Mouse (Mus musculus) embryonic stem cell, embryonic (primary cell): ENCODE measurements around the gene Fgr.

Source experiments
- CTCF ChIA-PET, 4 experiments: fragments of 300-600 bp in 2 of 4; fragments of 350-600 bp in 2 of 4; sonication (Branson Sonifier 250); formaldehyde crosslinking; loops; one replicate each; lab custom pipeline; 2022; ENCODE audit warnings: inconsistent platforms in 2 of 4; lab: Charles Lee
- POLR2A ChIA-PET, 4 experiments: fragments of 300-600 bp in 2 of 4; fragments of 350-600 bp in 2 of 4; sonication (Branson Sonifier 250); formaldehyde crosslinking; loops; one replicate each; lab custom pipeline; 2022; ENCODE audit warnings: antibody characterized with exemption in 4 of 4, inconsistent platforms in 1 of 4; lab: Charles Lee

The Fgr gene

DNA sequence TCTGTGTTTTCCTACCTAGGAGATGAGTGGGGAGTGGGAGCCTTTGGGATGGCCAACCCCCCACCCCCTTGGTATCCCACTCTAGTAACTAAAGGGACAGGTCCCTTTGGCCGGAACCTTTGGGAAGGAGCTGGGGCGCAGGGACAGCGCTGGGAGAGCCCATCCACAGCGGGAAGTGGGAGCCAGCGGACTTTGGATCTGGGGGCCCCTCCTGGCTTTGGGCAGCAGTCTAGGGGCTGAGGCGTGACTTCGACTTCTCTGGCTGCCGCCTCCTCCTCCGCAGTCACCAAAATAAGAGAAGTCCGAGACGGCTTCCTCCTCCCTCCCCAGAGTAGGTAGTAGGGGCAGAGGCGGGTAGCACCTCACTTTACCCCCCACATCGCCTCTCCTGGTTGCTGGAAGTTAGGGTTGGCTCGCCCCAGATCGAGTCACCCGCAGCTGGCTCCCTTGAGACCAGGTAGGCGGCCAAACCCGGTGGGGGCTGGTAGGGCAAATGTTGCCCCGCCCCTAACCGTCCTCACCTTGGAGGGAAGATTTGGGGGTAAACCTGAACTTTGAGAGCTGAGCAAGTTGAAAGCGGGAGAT, at the start of gene Fgr:
Fgr (plus strand) TSS at position 282 of the 585 bp plus-strand sequence.
- POLR2A ChIA-PET, result interaction anchor here in 3 of 4 experiments (0.6 to 3.9 kb wide), 18 partner anchors 9 to 379 kb away, joined by 3 to 20 read pairs (median 4); partner anchors contain the start of genes Ppp1r8 (in 1 of the 3) and Wdtc1 (in 1 of the 3)
- CTCF ChIA-PET, result interaction anchor here (0.5 to 1.5 kb wide), 7 partner anchors 10 to 319 kb away, joined by 3 to 7 read pairs (median 3); no protein-coding TSS in a partner anchor

GRCm38 (mm10) chr4:132926520-132926919, 47.4 kb upstream of the Fgr start:
- POLR2A ChIA-PET, result interaction anchor here in 3 of 4 experiments (0.5 to 2.0 kb wide), 11 partner anchors 8 to 516 kb away, joined by 3 to 5 read pairs (median 3); no protein-coding TSS in a partner anchor
- CTCF ChIA-PET, result interaction anchor here in 2 of 4 experiments (0.6 to 0.8 kb wide), 4 partner anchors 60 to 468 kb away, joined by 3 to 9 read pairs (median 5); no protein-coding TSS in a partner anchor

- CTCF ChIA-PET, result interaction anchor here in 3 of 4 experiments (0.5 to 2.8 kb wide), 14 partner anchors 9 to 376 kb away, joined by 3 to 18 read pairs (median 4); no protein-coding TSS in a partner anchor
- POLR2A ChIA-PET, result interaction anchor here in 2 of 4 experiments (0.6 to 1.6 kb wide), 12 partner anchors 9 to 279 kb away, joined by 3 to 5 read pairs (median 4); partner anchors contain the start of gene Ppp1r8 (in 2 of the 2)
These were observed 43.1 kb upstream of the Fgr start for GRCm38 (mm10) chr4:132930784-132931183.

DNA sequence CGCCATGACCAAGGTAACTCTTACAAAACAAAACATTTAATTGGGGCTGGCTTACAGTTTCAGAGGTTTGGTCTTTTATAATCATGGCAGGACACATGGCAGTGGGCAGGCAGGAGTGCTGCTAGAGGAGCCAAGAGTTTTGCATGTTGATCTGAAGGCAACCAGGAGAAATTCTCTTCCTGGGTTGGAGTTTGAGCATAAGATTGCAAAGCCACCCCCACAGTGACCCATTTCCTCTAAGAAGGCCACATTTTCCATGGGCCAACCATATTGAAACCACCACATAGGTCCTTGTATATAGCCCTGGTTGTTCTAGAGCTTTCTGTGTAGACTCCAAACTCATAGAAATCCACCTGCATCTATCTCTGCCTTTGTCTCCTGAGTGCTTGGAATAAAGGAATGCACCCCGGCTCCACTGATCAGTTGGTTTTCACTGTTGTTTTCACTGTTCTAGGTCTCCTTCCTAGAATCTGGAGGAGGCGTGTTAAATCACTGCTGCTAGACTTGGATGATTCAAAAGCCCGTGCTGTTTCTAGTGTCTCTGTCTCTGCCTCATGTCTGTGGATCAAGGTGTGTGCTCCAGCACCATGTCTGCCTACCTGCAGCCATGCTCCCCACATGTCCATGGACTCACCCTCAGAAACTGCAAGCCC, 41.0 kb upstream of the Fgr start:
- CTCF ChIA-PET, result interaction anchor here in 2 of 4 experiments (0.6 to 2.1 kb wide), 3 partner anchors 13 to 74 kb away, joined by 3 to 7 read pairs (median 3); no protein-coding TSS in a partner anchor
- POLR2A ChIA-PET, result interaction anchor here in 3 of 4 experiments (0.5 to 1.2 kb wide), 4 partner anchors 49 to 369 kb away, joined by 3 to 6 read pairs (median 4); partner anchors contain the start of gene Stx12 (in 2 of the 3)

- POLR2A ChIA-PET, result interaction anchor here in 3 of 4 experiments (0.7 to 2.3 kb wide), 7 partner anchors 11 to 278 kb away, joined by 3 to 8 read pairs (median 4); partner anchors contain the start of genes Fam76a (in 2 of the 3) and Ppp1r8 (in 1 of the 3)
These were observed 39.3 kb upstream of the Fgr start for GRCm38 (mm10) chr4:132934639-132935038.

GRCm38 (mm10) chr4:132938181-132938941, 35.5 kb upstream of the Fgr start:
- CTCF ChIA-PET, result interaction anchor here (0.6 to 3.5 kb wide), 12 partner anchors 8 to 303 kb away, joined by 3 to 12 read pairs (median 3); no protein-coding TSS in a partner anchor
- POLR2A ChIA-PET, result interaction anchor here in 3 of 4 experiments (0.7 to 2.1 kb wide), 14 partner anchors 8 to 270 kb away, joined by 3 to 7 read pairs (median 4); partner anchors contain the start of gene Fam76a (in 2 of the 3)

More at GRCm38 (mm10) chr4:132934639-132935038, 39.3 kb upstream of the Fgr start:
- CTCF ChIA-PET, result interaction anchor here (0.5 to 2.3 kb wide), 9 partner anchors 11 to 405 kb away, joined by 3 to 7 read pairs (median 3); no protein-coding TSS in a partner anchor

DNA sequence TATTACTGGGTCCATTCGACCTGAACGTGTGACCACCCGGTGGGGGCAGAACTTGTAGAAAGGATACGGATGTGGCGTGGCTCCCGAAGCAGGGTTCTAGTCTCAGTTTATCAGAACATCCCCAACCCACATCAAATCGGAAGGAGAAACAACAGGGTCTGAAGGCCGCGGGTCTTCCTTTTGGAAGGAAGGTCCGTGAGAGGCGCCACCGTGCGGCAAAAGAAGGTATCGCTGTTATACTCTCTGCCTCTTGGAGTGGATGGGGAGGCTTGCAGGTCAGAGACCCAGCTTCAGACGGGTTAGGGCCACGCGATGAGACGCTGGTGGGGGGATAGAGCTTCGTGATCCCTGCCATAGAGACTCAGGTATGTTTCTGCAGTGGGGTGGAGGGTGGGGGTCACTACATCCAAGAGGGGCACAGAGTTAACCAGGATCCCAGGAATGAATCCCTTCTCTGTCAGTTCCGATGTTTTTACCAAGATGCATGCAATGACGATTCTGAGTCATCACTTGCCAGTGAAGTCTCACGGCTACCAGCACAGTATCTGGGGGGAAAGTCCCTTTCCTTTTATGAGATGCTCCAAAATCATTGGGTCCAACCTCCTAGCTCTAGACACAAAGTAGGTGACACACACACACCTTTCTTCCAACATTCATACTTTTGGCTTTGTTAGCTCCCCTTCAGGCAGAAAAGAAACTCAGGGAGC, 34.3 kb upstream of the Fgr start:
- CTCF ChIA-PET, result interaction anchor here (0.5 to 3.5 kb wide), 25 partner anchors 9 to 528 kb away, joined by 3 to 12 read pairs (median 3); partner anchors contain the start of genes Fam76a (in 1 of the 4) and Ppp1r8 (in 1 of the 4)
- POLR2A ChIA-PET, result interaction anchor here (0.5 to 2.9 kb wide), 16 partner anchors 9 to 430 kb away, joined by 3 to 16 read pairs (median 4); partner anchors contain the start of genes Fam76a (in 2 of the 4) and Stx12 (in 1 of the 4)

DNA sequence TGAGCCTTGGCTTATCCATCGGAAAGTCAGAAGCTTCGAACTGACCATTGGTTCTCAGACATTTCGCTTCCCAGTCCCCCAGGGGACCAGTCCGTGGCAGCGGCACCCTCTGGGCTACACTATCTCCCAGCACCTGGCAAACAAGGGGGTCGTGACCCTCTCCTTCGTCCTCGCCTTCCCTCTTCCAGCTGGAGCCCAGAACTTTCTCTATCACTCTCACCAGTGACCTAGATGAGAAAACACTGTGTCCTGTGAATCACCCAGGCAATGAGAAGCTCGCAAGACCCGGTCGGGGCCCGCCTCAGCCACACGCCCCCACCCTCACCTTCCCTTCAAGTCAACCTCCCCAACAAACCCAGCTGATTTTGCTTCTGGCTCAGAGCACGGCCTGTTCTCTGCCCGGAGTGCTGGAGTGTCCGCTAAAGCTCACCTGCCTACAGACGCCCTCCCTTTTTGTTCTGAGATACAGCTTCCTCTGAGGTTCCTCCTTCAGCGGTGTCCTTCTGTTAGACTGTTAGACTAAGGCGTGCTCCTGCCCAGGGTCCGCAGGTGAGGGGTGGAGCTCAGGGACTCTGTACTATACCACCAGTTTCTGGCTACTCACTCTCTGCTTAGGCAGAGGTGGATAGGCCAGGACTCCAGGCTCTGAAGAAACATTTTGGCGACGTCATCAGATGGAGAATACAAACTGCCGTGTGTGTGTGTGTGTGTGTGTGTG, 32.7 kb upstream of the Fgr start:
- ChIA-PET CTCF (interaction anchor here in 3 of 4 experiments (0.6 to 3.5 kb wide), 25 partner anchors 9 to 924 kb away, joined by 3 to 14 read pairs (median 3); no protein-coding TSS in a partner anchor), POLR2A (interaction anchor here in 3 of 4 experiments (0.5 to 2.9 kb wide), 32 partner anchors 9 to 544 kb away, joined by 3 to 16 read pairs (median 4); partner anchors contain the start of genes Ppp1r8 (in 3 of the 3), Fam76a (in 2 of the 3), Ahdc1 (in 1 of the 3) and Stx12 (in 1 of the 3))

GRCm38 (mm10) chr4:132943088-132943487, 30.8 kb upstream of the Fgr start:
- POLR2A ChIA-PET, result interaction anchor here in 1 of 4 experiments (0.7 to 1.3 kb wide), 2 partner anchors 15 to 16 kb away, joined by 3 to 4 read pairs; no protein-coding TSS in a partner anchor
- CTCF ChIA-PET, result interaction anchor here in 2 of 4 experiments (0.6 to 6.1 kb wide), 2 partner anchors 63 to 594 kb away, joined by 7 to 137 read pairs; no protein-coding TSS in a partner anchor

DNA sequence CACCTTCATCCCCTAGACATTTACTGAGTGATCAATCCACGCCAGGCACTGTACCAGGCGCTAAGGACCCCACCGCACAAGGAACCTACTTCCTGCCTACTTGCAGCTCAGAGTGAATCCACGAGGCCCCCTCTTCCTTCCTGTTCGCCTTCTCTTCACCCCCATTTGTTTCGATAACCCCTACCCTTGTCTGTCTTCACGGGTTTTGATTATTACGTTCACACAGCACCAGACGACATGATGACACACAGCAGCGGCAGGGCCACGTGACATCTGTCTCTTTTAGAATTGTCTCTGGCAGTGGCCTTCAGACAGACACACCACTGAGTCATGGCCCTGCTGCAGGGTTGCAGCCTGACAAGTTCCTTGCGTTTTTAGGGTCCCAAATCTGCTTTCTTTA, 29.8 kb upstream of the Fgr start:
- CTCF ChIA-PET, result interaction anchor here in 2 of 4 experiments (0.6 to 6.1 kb wide), 8 partner anchors 17 to 1928 kb away, joined by 3 to 137 read pairs (median 12); partner anchors contain the start of gene Ahdc1 (in 1 of the 2)

DNA sequence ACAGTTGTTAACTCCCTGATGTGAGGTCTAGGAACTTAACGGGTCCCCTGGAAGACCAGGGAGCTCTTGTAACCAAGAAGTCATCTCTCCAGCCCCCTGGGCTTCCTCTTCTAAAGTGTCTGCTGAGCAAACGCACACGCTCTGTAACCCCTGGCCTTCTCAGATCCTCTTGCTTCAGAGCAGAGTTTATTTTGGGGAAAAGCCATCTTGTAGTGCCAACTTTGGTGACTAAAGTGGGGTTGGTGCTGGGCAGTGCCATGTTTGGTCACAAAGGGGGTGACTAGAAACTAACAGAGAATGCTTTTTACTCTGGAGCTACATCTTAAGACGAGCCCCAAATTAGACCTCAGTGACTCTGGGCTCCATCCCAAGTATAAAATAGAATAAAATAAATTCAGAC, 29.1 kb upstream of the Fgr start:
- CTCF ChIA-PET, result interaction anchor here in 3 of 4 experiments (0.5 to 6.1 kb wide), 46 partner anchors 10 to 479 kb away, joined by 3 to 137 read pairs (median 7); partner anchors contain the start of genes Ahdc1 (in 1 of the 3), Fam76a (in 1 of the 3), Fgr (in 1 of the 3) and Map3k6 (in 1 of the 3)
- POLR2A ChIA-PET, result interaction anchor here (0.5 to 5.0 kb wide), 34 partner anchors 10 to 318 kb away, joined by 3 to 55 read pairs (median 4); partner anchors contain the start of genes Fgr (in 2 of the 4), Ahdc1 (in 1 of the 4), Fam76a (in 1 of the 4) and Ppp1r8 (in 1 of the 4)

More for the DNA sequence above, 29.8 kb upstream of the Fgr start:
- POLR2A ChIA-PET, result interaction anchor here in 2 of 4 experiments (0.9 to 5.0 kb wide), 8 partner anchors 15 to 64 kb away, joined by 3 to 55 read pairs (median 16); no protein-coding TSS in a partner anchor

DNA sequence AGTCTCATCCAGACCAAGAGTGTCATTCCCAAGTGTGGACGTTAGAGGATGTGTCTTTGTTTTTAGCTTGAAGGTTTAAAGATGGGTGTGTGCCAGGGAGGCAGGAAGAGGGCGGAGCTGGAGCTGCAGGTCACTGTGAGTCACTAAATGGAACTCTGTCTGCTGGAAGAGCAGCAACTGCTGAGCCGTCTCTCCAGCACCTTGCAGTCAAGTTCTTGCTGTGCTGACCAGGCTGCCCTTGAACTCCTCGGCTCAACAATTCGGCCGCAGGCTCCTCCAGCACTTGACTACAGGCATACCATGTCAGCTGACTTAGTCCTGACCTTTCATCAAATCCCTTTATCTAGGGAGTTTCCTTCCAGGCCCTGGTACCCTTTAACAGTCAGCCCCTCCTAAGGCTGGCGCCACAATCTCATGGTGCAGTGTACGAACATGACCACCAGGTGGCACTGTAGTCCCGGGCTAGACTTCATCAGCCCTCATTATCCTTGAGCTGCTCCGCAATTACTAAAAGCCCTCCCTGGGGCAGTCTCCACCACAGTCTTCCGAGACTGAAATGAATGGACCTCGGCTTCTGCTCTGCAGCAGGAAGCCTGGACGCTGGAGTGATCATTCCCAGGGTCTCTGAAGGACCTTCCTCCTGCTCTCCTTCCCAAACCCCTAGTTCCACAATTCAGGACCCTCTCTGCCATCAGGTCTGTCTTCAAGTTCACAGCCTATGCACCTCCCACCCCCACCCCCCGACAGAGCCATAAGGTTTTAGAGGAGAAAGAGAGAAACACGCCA, 28.4 kb upstream of the Fgr start:
- ChIA-PET CTCF (interaction anchor here (0.5 to 6.1 kb wide), 108 partner anchors 9 to 1248 kb away, joined by 3 to 137 read pairs (median 5); partner anchors contain the start of genes Ahdc1 (in 3 of the 4), Fgr (in 2 of the 4), Fam76a (in 1 of the 4) and Map3k6 (in 1 of the 4)), POLR2A (interaction anchor here (0.5 to 5.0 kb wide), 72 partner anchors 9 to 677 kb away, joined by 3 to 55 read pairs (median 4); partner anchors contain the start of genes Fgr (in 2 of the 4), Ahdc1 (in 1 of the 4), Fam76a (in 1 of the 4) and Ppp1r8 (in 1 of the 4))

DNA sequence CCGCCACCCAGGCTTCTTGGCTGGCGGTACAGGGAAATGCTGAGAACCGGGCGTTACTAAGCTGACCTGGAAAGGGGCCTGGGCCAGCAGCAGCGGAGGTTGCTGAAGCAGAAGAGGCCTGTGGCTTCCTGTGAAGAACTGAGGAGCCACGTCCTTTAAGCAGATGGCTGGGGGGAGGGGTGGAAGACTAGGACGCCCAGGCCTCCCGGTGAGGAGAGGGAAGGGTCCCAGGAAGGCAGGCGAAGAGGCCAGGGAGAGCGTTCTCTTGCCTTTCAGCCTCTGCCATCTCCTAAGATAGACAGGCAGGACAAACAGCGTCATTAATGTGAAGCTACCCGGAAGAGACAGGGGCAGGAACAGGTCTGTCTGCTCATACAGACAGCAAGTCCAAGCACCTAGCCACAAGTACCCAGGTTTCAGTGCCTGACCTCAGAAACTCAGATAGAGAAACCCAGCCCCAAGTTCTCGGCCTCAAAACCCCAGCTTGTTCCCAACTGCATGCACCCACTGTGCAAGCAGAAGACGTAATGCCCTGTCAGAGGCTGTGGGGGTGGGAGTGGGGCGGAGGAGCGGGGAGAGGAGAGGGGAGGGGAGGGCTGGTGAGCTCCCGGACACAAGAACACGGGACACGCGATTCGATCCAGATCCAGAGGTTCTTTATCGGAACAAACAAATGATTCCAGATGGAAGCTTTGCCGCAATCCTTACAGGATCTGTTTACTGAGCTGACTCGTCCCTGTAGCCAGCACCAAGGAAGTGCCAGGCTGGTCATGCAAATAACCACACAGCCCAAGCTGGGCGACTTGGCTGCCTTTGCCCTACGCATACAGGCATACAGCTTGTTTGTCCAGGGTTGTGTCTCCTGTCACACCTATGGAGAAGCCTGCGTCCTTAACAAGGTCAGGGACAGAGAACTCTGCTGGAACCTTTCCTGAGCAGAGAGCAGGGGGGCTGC, 27.6 kb upstream of the Fgr start:
- CTCF ChIA-PET, result interaction anchor here (0.5 to 6.1 kb wide), 113 partner anchors 8 to 1247 kb away, joined by 3 to 137 read pairs (median 5); partner anchors contain the start of genes Ahdc1 (in 3 of the 4), Fgr (in 2 of the 4), Ppp1r8 (in 2 of the 4) and Fam76a (in 1 of the 4)

More for the DNA sequence above, 27.6 kb upstream of the Fgr start:
- POLR2A ChIA-PET, result interaction anchor here (0.5 to 5.0 kb wide), 76 partner anchors 8 to 723 kb away, joined by 3 to 55 read pairs (median 4); partner anchors contain the start of genes Fgr (in 2 of the 4), Ahdc1 (in 1 of the 4), Fam76a (in 1 of the 4) and Ppp1r8 (in 1 of the 4)
